Mouse (Mus musculus) intestine, embryonic 14.5 days (tissue): ENCODE data around the gene Hoxd4. TPM values are rescaled to one million over a fixed set of nuclear protein-coding genes. Genes with fewer than 3 reads are reported as not detected.

ENCODE experiments used
- ATAC-seq: fragments of 200-750 bp; cut with Nextera tagmentation; replicated peaks from 2 replicates; pipeline ENCODE4 v1.8.0; 2017; ENCODE audit warnings: low read depth, moderate number of reproducible peaks, moderate TSS enrichment, moderate library complexity; ENCODE audit not compliant: low FRiP score, low TSS enrichment
- DNase-seq: peaks from one replicate; pipeline ENCODE4 v3.0.0-alpha.2; 2018; ENCODE audit warnings: low spot score
- H3K27ac ChIP-seq: fragments of 300-500 bp; sonication (generic); 2 replicates; pipeline ENCODE4 v1.5.1; 2014; ENCODE audit warnings: low read depth, mild to moderate bottlenecking, control low read depth
- H3K27me3 ChIP-seq: fragments of 300-500 bp; sonication (generic); replicated peaks from 2 replicates; pipeline ENCODE4 v1.6.1; 2014; ENCODE audit warnings: low read length, control low read depth; ENCODE audit not compliant: control insufficient read depth, insufficient read depth
- H3K36me3 ChIP-seq: fragments of 300-500 bp; sonication (generic); 2 replicates; pipeline ENCODE4 v1.6.1; 2014; ENCODE audit warnings: low read length, control low read depth; ENCODE audit not compliant: control insufficient read depth, insufficient read depth
- H3K4me1 ChIP-seq: fragments of 300-500 bp; sonication (generic); replicated peaks from 2 replicates; pipeline ENCODE4 v1.6.1; 2014; ENCODE audit warnings: low read length, control low read depth, mixed read lengths; ENCODE audit not compliant: control insufficient read depth, insufficient read depth
- H3K4me2 ChIP-seq: fragments of 300-500 bp; sonication (generic); 2 replicates; pipeline ENCODE4 v1.6.1; 2014; ENCODE audit warnings: low read length
- H3K4me3 ChIP-seq: fragments of 300-500 bp; sonication (generic); 2 replicates; pipeline ENCODE4 v1.5.1; 2014; ENCODE audit warnings: low read depth, low read length, control low read depth, mixed read lengths
- H3K9ac ChIP-seq: fragments of 300-500 bp; sonication (generic); 2 replicates; pipeline ENCODE4 v1.6.1; 2014; ENCODE audit warnings: mild to moderate bottlenecking, low read length
- H3K9me3 ChIP-seq: fragments of 300-500 bp; sonication (generic); 2 replicates; pipeline ENCODE4 v1.6.1; 2016; ENCODE audit warnings: low read length, control low read depth; ENCODE audit not compliant: control insufficient read depth
- WGBS: fragments of 180-500 bp; shearing (Covaris S2); extraction: QIAGEN DNeasy Blood & Tissue Kit; methylation state at CpG from one replicate; pipeline ENCODE4 v1.1.7; 2014; 5-methylcytosine and 5-hydroxymethylcytosine counted together
- polyA plus RNA-seq: library from polyadenylated mRNA; unstranded; fragments of >200 nt; fragmentation: Nextera tagmentation; extraction: Ambion mirVana; gene quantifications from 2 replicates; pipeline ENCODE4 v1.2.1, GENCODE M21; 2014

The Hoxd4 gene
- polyA plus RNA-seq, 1 experiment from 2014 or later = 1.6 TPM

- no peaks in the 10 kb centered on the region for H3K9me3 ChIP-seq
- WGBS = 26% methylated on average over 9 of the region's 9 CpGs
- peak overlapping the region; percentile 49 for H3K4me2 ChIP-seq
- H3K4me3 ChIP-seq = peak overlapping the region; percentile 30
- H3K27me3 ChIP-seq = peaks cover 97% of the 10 kb centered on the region
- DNase-seq (peak; percentile 60), ATAC-seq (no peak)
- H3K27ac ChIP-seq = 0 out of 2 replicates have a peak overlapping the region, but pooled peaks have one; percentile 33
- peak overlapping the region; percentile 22; the same call in 1 of the 2 replicates for H3K9ac ChIP-seq
- peaks cover 8% of the 10 kb centered on the region; the same call in 1 of the 2 replicates for H3K4me1 ChIP-seq
- no peaks in the 10 kb centered on the region for H3K36me3 ChIP-seq
These were observed 20.2 kb downstream of the Hoxd4 start for GRCm38 (mm10) chr2:74731799-74732512.

- H3K27me3 ChIP-seq = peaks cover 97% of the 10 kb centered on the region
- peaks cover 3% of the 10 kb centered on the region; the same call in 1 of the 2 replicates for H3K4me1 ChIP-seq
- DNase-seq (peak; percentile 75), ATAC-seq (no peak)
- 3% methylated on average over 52 of the region's 52 CpGs for WGBS
- H3K4me3 ChIP-seq = peak overlapping the region; percentile 30
- H3K36me3 ChIP-seq = no peaks in the 10 kb centered on the region
- peak overlapping the region; percentile 49 for H3K4me2 ChIP-seq
- H3K9me3 ChIP-seq = no peaks in the 10 kb centered on the region
- H3K27ac ChIP-seq = peak overlapping the region; percentile 70
- peak overlapping the region; percentile 29; the same call in 1 of the 2 replicates for H3K9ac ChIP-seq
These were observed 21.0 kb downstream of the Hoxd4 start for GRCm38 (mm10) chr2:74732513-74733316.

GRCm38 (mm10) chr2:74733317-74733661 lies 21.6 kb downstream of the Hoxd4 start:
- H3K36me3 ChIP-seq = no peaks in the 10 kb centered on the region
- peak overlapping the region; percentile 70; the same call in 1 of the 2 replicates for H3K27ac ChIP-seq
- ATAC-seq (no peak), DNase-seq (peak; percentile 74)
- peaks cover 97% of the 10 kb centered on the region for H3K27me3 ChIP-seq
- H3K9me3 ChIP-seq = no peaks in the 10 kb centered on the region
- 4% methylated on average over 16 of the region's 16 CpGs for WGBS
- H3K4me2 ChIP-seq = peak overlapping the region; percentile 49
- peak overlapping the region; percentile 30 for H3K4me3 ChIP-seq
- H3K4me1 ChIP-seq = peaks cover 3% of the 10 kb centered on the region; the same call in 1 of the 2 replicates
- peak overlapping the region; percentile 32; the same call in 1 of the 2 replicates for H3K9ac ChIP-seq

- Histone ChIP-seq H3K27me3 (peaks cover 97% of the 10 kb centered on the region), H3K4me3 (peak overlapping the region; percentile 30), H3K4me1 (peaks cover 3% of the 10 kb centered on the region; the same call in 1 of the 2 replicates), H3K9me3 (no peaks in the 10 kb centered on the region), H3K27ac (peak overlapping the region; percentile 70), H3K4me2 (peak overlapping the region; percentile 49), H3K36me3 (no peaks in the 10 kb centered on the region), H3K9ac (peak overlapping the region; percentile 32)
- 21% methylated on average over 6 of the region's 6 CpGs for WGBS
- DNase-seq (peak; percentile 77), ATAC-seq (no peak)
These were observed 22.0 kb downstream of the Hoxd4 start for GRCm38 (mm10) chr2:74733765-74734164.

- WGBS = 7% methylated on average over 13 of the region's 13 CpGs
- H3K4me2 ChIP-seq = peak overlapping the region; percentile 49
- peak overlapping the region; percentile 43 for H3K9ac ChIP-seq
- ATAC-seq = no peak; the same call in 1 of the 2 replicates
- H3K4me1 ChIP-seq = peaks cover 3% of the 10 kb centered on the region; the same call in 1 of the 2 replicates
- H3K27me3 ChIP-seq = peaks cover 97% of the 10 kb centered on the region
- peak; percentile 74 for DNase-seq
- H3K9me3 ChIP-seq = no peaks in the 10 kb centered on the region
- H3K27ac ChIP-seq = peak overlapping the region; percentile 70
- H3K4me3 ChIP-seq = peak overlapping the region; percentile 23; the same call in 1 of the 2 replicates
- no peaks in the 10 kb centered on the region for H3K36me3 ChIP-seq
These were observed 22.7 kb downstream of the Hoxd4 start for GRCm38 (mm10) chr2:74734451-74734850.

GRCm38 (mm10) chr2:74734996-74735811 lies 23.5 kb downstream of the Hoxd4 start:
- Histone ChIP-seq H3K4me3 (peak overlapping the region; percentile 23), H3K9me3 (no peaks in the 10 kb centered on the region), H3K36me3 (no peaks in the 10 kb centered on the region), H3K4me1 (peaks cover 3% of the 10 kb centered on the region; the same call in 1 of the 2 replicates), H3K9ac (peak overlapping the region; percentile 43), H3K27ac (peak overlapping the region; percentile 70; the same call in 1 of the 2 replicates), H3K4me2 (peak overlapping the region; percentile 49), H3K27me3 (peaks cover 97% of the 10 kb centered on the region)
- 25% methylated on average over 27 of the region's 27 CpGs for WGBS
- DNase-seq = peak; percentile 65
- no peak for ATAC-seq

- H3K36me3 ChIP-seq = no peaks in the 10 kb centered on the region
These were observed 24.3 kb downstream of the Hoxd4 start for GRCm38 (mm10) chr2:74735851-74736687.

More at GRCm38 (mm10) chr2:74735851-74736687, 24.3 kb downstream of the Hoxd4 start:
- peak overlapping the region; percentile 70; the same call in 1 of the 2 replicates for H3K27ac ChIP-seq
- H3K4me2 ChIP-seq = peak overlapping the region; percentile 49
- no peaks in the 10 kb centered on the region for H3K9me3 ChIP-seq
- ATAC-seq = no peak
- peaks cover 3% of the 10 kb centered on the region; the same call in 1 of the 2 replicates for H3K4me1 ChIP-seq
- DNase-seq = peak; percentile 74
- WGBS = 12% methylated on average over 42 of the region's 42 CpGs
- H3K27me3 ChIP-seq = peaks cover 97% of the 10 kb centered on the region
- H3K4me3 ChIP-seq = peak overlapping the region; percentile 23
- peak overlapping the region; percentile 43 for H3K9ac ChIP-seq
